15 mouse cellular contexts compared by ENCODE assay signal in genomic region chr13:48890260-48890960, GRCm38 (mm10). TPM values are rescaled to one million over a fixed set of nuclear protein-coding genes. Genes with fewer than 3 reads are reported as not detected.
A peak's percentile ranks its signal among the peaks of the same experiment; 100 is the strongest.
DNase-seq lines count a peak whose midpoint lies in the region; ATAC-seq lines count a peak whose summit lies in the region.
"Had no signal": no experiment of that assay in that cellular context is flagged by ENCODE, and none has a peak within 500 bp of the region (broad histone marks: within the 10 kb centered on the region; RNA-seq: fewer than 3 reads in every experiment).

No protein-coding gene starts in this region.

- WGBS in intestine, embryonic 16.5 days = 59% methylated on average over 4 of the region's 4 CpGs
- WGBS in liver, embryonic 11.5 days = 75% methylated on average over 4 of the region's 4 CpGs
- 80% methylated on average over 4 of the region's 4 CpGs for WGBS in stomach, embryonic 14.5 days
- WGBS in forebrain, embryonic 16.5 days = 94% methylated on average over 4 of the region's 4 CpGs
- 88% methylated on average over 4 of the region's 4 CpGs for WGBS in forebrain, embryonic 10.5 days

- ATAC-seq in intestine, embryonic 16.5 days = peak; percentile 98
- peak; percentile 75 for ATAC-seq in liver, embryonic 11.5 days (replicated peaks; ENCODE audit: low FRiP score)
- ATAC-seq in stomach, embryonic 14.5 days (ENCODE audit: insufficient number of reproducible peaks, insufficient read depth, low FRiP score, low read depth) = 0 out of 2 replicates have a peak, but pooled peaks have one; percentile 67
- no peak for ATAC-seq in forebrain, embryonic 16.5 days
- ATAC-seq in frontal cortex, adult (ENCODE audit: low TSS enrichment) = no peak

- no peak overlapping the region for H3K4me3 ChIP-seq in intestine, embryonic 16.5 days (ENCODE audit: low read length)
- H3K4me3 ChIP-seq in liver, embryonic 11.5 days (ENCODE audit: low read depth, low read length) = no peak overlapping the region
- no peak overlapping the region for H3K4me3 ChIP-seq in stomach, embryonic 14.5 days (ENCODE audit: low read depth, low read length)
- no peak overlapping the region for H3K4me3 ChIP-seq in forebrain, embryonic 16.5 days (replicated peaks; ENCODE audit: low read length)
- no peak overlapping the region for H3K4me3 ChIP-seq in forebrain, embryonic 10.5 days
- H3K4me3 ChIP-seq: embryonic facial prominence, embryonic 12.5 days; heart, embryonic 15.5 days; hindbrain, embryonic 13.5 days had no signal

- peak; percentile 60 for DNase-seq in kidney, adult 9 months
- no peak for DNase-seq in liver, embryonic 11.5 days (ENCODE audit: low spot score)
- DNase-seq in forebrain, embryonic 10.5 days (ENCODE audit: extremely low spot score, low spot score) = no peak
- DNase-seq: cerebellum, adult 9-10 months; gastrocnemius, postnatal 10 days; layer of hippocampus, adult 9-11 months; thymus, postnatal 4 days had no signal

- peaks cover 13% of the 10 kb centered on the region for H3K4me1 ChIP-seq in intestine, embryonic 16.5 days (ENCODE audit: control insufficient read depth, insufficient read depth, low read length)
- no peaks in the 10 kb centered on the region for H3K4me1 ChIP-seq in liver, embryonic 11.5 days (replicated peaks; ENCODE audit: control insufficient read depth, insufficient read depth, low read length)
- no peaks in the 10 kb centered on the region for H3K4me1 ChIP-seq in stomach, embryonic 14.5 days (ENCODE audit: control insufficient read depth, insufficient read depth, low read length)
- no peaks in the 10 kb centered on the region for H3K4me1 ChIP-seq in forebrain, embryonic 16.5 days (replicated peaks; ENCODE audit: control insufficient read depth, insufficient read depth, low read length)
- H3K4me1 ChIP-seq in forebrain, embryonic 10.5 days = no peaks in the 10 kb centered on the region
- H3K4me1 ChIP-seq: embryonic facial prominence, embryonic 12.5 days; heart, embryonic 15.5 days had no signal

- no peak overlapping the region for H3K4me2 ChIP-seq in intestine, embryonic 16.5 days (ENCODE audit: low read depth, low read length)
- no peak overlapping the region for H3K4me2 ChIP-seq in liver, embryonic 11.5 days
- H3K4me2 ChIP-seq in stomach, embryonic 14.5 days (replicated peaks; ENCODE audit: low read depth, low read length) = no peak overlapping the region
- no peak overlapping the region for H3K4me2 ChIP-seq in forebrain, embryonic 16.5 days (ENCODE audit: low read length)
- H3K4me2 ChIP-seq: embryonic facial prominence, embryonic 12.5 days; heart, embryonic 15.5 days; hindbrain, embryonic 13.5 days had no signal

- H3K9ac ChIP-seq in intestine, embryonic 16.5 days (ENCODE audit: low read depth, low read length) = no peak overlapping the region
- H3K9ac ChIP-seq in liver, embryonic 11.5 days (ENCODE audit: low read depth, low read length) = no peak overlapping the region
- H3K9ac ChIP-seq in stomach, embryonic 14.5 days (replicated peaks; ENCODE audit: low read depth, low read length) = no peak overlapping the region
- no peak overlapping the region for H3K9ac ChIP-seq in forebrain, embryonic 16.5 days (replicated peaks; ENCODE audit: low read depth, low read length)
- H3K9ac ChIP-seq: embryonic facial prominence, embryonic 12.5 days; heart, embryonic 15.5 days; hindbrain, embryonic 13.5 days had no signal

- peaks cover 28% of the 10 kb centered on the region for H3K36me3 ChIP-seq in intestine, embryonic 16.5 days (ENCODE audit: control insufficient read depth, insufficient read depth, low read length)
- peaks cover 44% of the 10 kb centered on the region for H3K36me3 ChIP-seq in liver, embryonic 11.5 days (ENCODE audit: control insufficient read depth, insufficient read depth, low read length)
- H3K36me3 ChIP-seq in stomach, embryonic 14.5 days (ENCODE audit: control insufficient read depth, insufficient read depth, low read length) = peaks cover 76% of the 10 kb centered on the region
- peaks cover 23% of the 10 kb centered on the region for H3K36me3 ChIP-seq in forebrain, embryonic 16.5 days (ENCODE audit: control insufficient read depth, insufficient read depth)
- peaks cover 97% of the 10 kb centered on the region for H3K36me3 ChIP-seq in forebrain, embryonic 10.5 days (replicated peaks)

- H3K27me3 ChIP-seq in intestine, embryonic 16.5 days (replicated peaks; ENCODE audit: control insufficient read depth, insufficient read depth, low read length) = no peaks in the 10 kb centered on the region
- no peaks in the 10 kb centered on the region for H3K27me3 ChIP-seq in liver, embryonic 11.5 days (replicated peaks; ENCODE audit: control insufficient read depth, insufficient read depth, low read length)
- H3K27me3 ChIP-seq in stomach, embryonic 14.5 days (ENCODE audit: control insufficient read depth, insufficient read depth, low read length) = no peaks in the 10 kb centered on the region
- H3K27me3 ChIP-seq in forebrain, embryonic 16.5 days (replicated peaks; ENCODE audit: control insufficient read depth, insufficient read depth, low read length) = no peaks in the 10 kb centered on the region
- no peaks in the 10 kb centered on the region for H3K27me3 ChIP-seq in forebrain, embryonic 10.5 days (ENCODE audit: poor library complexity, severe bottlenecking)
- H3K27me3 ChIP-seq: CH12.LX; embryonic facial prominence, embryonic 12.5 days; heart, embryonic 15.5 days; hindbrain, embryonic 13.5 days had no signal

- H3K9me3 ChIP-seq in intestine, embryonic 16.5 days (ENCODE audit: control insufficient read depth, low read length) = no peaks in the 10 kb centered on the region
- no peaks in the 10 kb centered on the region for H3K9me3 ChIP-seq in liver, embryonic 11.5 days (ENCODE audit: control insufficient read depth, low read length)
- no peaks in the 10 kb centered on the region for H3K9me3 ChIP-seq in stomach, embryonic 14.5 days (ENCODE audit: control insufficient read depth, low read depth, low read length)
- no peaks in the 10 kb centered on the region for H3K9me3 ChIP-seq in forebrain, embryonic 16.5 days (ENCODE audit: control insufficient read depth, low read length)
- no peaks in the 10 kb centered on the region for H3K9me3 ChIP-seq in forebrain, embryonic 10.5 days
- H3K9me3 ChIP-seq: embryonic facial prominence, embryonic 12.5 days; heart, embryonic 15.5 days; hindbrain, embryonic 13.5 days had no signal

- peak overlapping the region; percentile 34 for H3K27ac ChIP-seq in intestine, embryonic 16.5 days (ENCODE audit: low read length)
- 0 out of 2 replicates have a peak overlapping the region, but pooled peaks have one; percentile 6 for H3K27ac ChIP-seq in liver, embryonic 11.5 days (ENCODE audit: low read depth, low read length)
- no peak overlapping the region for H3K27ac ChIP-seq in stomach, embryonic 14.5 days (ENCODE audit: low read length)
- H3K27ac ChIP-seq in forebrain, embryonic 16.5 days (ENCODE audit: low read length) = no peak overlapping the region
- H3K27ac ChIP-seq in forebrain, embryonic 10.5 days = no peak overlapping the region
- H3K27ac ChIP-seq: embryonic facial prominence, embryonic 12.5 days; heart, embryonic 15.5 days; hindbrain, embryonic 13.5 days had no signal

RNA-seq across cellular contexts. Expression of gene Phf2, which starts 19.5 kb away (rescaled TPM):
- 3.9 and 4.5 TPM in 2 replicates for polyA plus RNA-seq in intestine, embryonic 16.5 days (2015; fragmentation: Nextera tagmentation; extraction: Ambion mirVana)
- polyA plus RNA-seq in liver, embryonic 11.5 days (2014; fragmentation: Nextera tagmentation; extraction: Ambion mirVana) = 6.2 and 8.3 TPM in 2 replicates
- polyA plus RNA-seq in stomach, embryonic 14.5 days (2014; fragmentation: Nextera tagmentation; extraction: Ambion mirVana) = 11.6 and 12.7 TPM in 2 replicates
- polyA plus RNA-seq in forebrain, embryonic 16.5 days (2015; fragmentation: Nextera tagmentation; extraction: Ambion mirVana) = 10.2 and 11.5 TPM in 2 replicates
- 7.7 TPM in 2 replicates for polyA plus RNA-seq in forebrain, embryonic 10.5 days (2016; fragmentation: Nextera tagmentation; extraction: Ambion mirVana)

Comparison
In these comparisons a context has a peak if more than half of its experiments do, and no peak if none do; other contexts are left out.
1. ATAC-seq: peak in intestine, embryonic 16.5 days (single experiment), liver, embryonic 11.5 days (single experiment) and stomach, embryonic 14.5 days (single experiment); none in forebrain, embryonic 16.5 days (single experiment) and frontal cortex, adult (single experiment).
2. H3K27ac ChIP-seq: peak in intestine, embryonic 16.5 days (single experiment) and liver, embryonic 11.5 days (single experiment); none in stomach, embryonic 14.5 days (single experiment), forebrain, embryonic 16.5 days (single experiment) and forebrain, embryonic 10.5 days (single experiment).